Mouse (Mus musculus): ENCODE data around the gene Dxo.

The Dxo gene

DNA sequence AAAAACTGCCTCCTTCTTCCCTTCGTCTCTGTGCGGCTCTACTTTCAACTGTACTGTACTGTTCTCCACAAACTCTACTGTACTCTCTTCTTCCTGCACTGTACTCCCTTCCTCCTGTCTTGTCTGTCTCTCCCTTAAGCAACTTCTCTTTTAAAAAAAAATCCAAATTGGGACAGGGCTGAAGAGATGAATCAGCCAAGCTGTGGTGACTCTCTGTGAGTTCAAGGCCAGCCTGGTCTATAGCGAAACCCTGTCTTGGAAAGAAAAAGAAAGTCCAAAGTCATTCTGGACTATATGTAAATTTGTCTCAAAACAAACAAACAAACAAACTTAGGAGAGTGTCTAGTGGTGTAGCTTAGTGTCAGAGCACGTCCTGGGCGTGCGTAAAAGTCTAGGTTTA is 37.5 kb downstream of the Dxo start:
- intact Hi-C loops (cut with DNase I), result no loop called here

DNA sequence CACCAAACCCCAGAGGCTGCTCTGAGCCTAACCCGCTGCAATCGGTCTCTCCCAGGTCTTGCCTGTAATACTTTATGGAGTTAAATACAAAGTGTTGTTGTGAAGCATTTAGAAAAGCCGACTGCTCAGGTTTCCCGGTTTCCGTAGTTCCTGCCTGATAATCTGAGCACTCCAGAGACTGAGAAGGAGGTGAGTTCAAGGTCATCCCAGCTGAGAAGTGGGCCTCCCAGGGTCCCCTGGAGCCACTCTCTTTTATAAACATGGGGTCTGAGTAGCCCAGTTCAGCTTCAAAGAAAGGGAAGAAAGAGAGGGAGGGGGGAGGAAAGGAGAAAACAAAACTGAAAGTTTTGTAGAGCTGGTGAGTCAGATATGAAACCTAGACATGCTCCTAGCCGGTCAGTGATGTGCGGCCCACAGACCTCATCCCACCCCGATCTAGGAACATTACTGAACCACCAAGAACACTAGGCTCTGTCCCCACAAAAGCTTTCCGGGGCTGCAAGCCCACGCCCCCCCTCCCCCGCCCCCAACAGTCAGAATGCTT is 42.6 kb downstream of the Dxo start, which contains the start of gene Zbtb12:
Gene Zbtb12 (plus strand): TSS at position 148 of the 544 bp plus-strand sequence.
- intact Hi-C loops (cut with DNase I), result no loop called here

DNA sequence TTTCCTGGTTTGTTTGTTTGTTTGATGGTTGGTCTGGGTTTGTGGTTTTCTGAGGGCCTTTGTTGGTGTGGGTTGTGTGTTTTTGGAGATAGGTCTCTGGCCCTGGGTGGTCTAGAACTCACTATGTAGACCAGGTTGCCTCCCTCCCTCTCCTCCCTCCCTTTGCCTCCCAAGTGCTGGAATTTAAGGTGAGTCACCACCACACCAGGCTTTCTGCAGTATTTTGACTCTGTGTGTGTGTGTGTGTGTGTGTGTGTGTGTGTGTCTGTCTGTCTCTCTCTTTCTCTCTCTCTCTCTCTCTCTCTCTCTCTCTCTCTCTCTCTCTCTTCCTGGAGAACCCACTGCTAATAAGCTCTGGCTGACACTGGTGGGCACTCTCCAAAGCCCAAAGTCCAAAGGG is 44.3 kb downstream of the Dxo start:
- intact Hi-C loops (cut with DNase I), result no loop called here

GRCm38 (mm10) chr17:34881683-34882310 is 45.0 kb downstream of the Dxo start, which contains the start of gene Gm20547:
Gene Gm20547, minus strand, starts transcription at chr17:34882042.
- intact Hi-C loops (cut with DNase I), result no loop called here

GRCm38 (mm10) chr17:34883332-34883731 is 46.5 kb downstream of the Dxo start:
- intact Hi-C loops (cut with DNase I), result no loop called here

DNA sequence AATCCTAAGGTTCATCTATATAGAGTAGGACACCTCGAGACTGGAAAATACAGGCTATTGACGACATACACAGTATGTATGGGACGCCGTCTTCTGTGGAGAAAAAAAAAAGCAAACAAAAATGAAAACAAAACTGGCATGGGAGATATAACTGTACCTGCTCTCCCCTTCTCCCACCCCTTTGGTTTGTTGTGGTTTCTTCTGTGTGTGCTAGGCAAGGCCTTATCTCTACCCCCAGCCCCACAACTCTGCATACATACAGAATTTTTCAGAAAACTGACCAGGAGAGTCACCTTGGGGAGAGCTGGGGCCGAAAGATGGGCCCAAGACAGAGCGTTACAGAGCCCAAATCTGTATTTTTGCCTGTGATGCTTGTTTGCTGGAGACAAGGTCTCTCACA is 47.9 kb downstream of the Dxo start:
- intact Hi-C loops (cut with DNase I), result no loop called here

- intact Hi-C loops (cut with DNase I), result no loop called here
Measured at GRCm38 (mm10) chr17:34885615-34886014, 48.8 kb downstream of the Dxo start.

GRCm38 (mm10) chr17:34887942-34888341 is 51.1 kb downstream of the Dxo start:
- intact Hi-C loops (cut with DNase I), result no loop called here

Small RNA genes within 50 kb of the gene (microRNA-seq; reads per million reads assigned to microRNA genes)
- gene Mir6970 (0 to 0.23 reads per million in 2 experiments), gene Mir6971 (2.6 to 3.9 reads per million in 2 experiments), gene Mir6972 (0.11 to 0.49 reads per million in 2 experiments)

Measured in adrenal gland (tissue).